Mouse (Mus musculus) megakaryocyte, embryonic 14.5 days (primary cell): Measurements from ENCODE around the gene Rmnd5b.

Experiments used
- FLI1 ChIP-seq: IDR thresholded peaks from 2 replicates; pipeline ENCODE4 v1.6.1; 2012; ENCODE audit warnings: low read length, inconsistent platforms, mixed read lengths
- GATA1 ChIP-seq: IDR thresholded peaks from 3 replicates; pipeline ENCODE4 v1.6.1; 2012; ENCODE audit warnings: mixed read lengths, low read length, inconsistent platforms, borderline replicate concordance

DNA sequence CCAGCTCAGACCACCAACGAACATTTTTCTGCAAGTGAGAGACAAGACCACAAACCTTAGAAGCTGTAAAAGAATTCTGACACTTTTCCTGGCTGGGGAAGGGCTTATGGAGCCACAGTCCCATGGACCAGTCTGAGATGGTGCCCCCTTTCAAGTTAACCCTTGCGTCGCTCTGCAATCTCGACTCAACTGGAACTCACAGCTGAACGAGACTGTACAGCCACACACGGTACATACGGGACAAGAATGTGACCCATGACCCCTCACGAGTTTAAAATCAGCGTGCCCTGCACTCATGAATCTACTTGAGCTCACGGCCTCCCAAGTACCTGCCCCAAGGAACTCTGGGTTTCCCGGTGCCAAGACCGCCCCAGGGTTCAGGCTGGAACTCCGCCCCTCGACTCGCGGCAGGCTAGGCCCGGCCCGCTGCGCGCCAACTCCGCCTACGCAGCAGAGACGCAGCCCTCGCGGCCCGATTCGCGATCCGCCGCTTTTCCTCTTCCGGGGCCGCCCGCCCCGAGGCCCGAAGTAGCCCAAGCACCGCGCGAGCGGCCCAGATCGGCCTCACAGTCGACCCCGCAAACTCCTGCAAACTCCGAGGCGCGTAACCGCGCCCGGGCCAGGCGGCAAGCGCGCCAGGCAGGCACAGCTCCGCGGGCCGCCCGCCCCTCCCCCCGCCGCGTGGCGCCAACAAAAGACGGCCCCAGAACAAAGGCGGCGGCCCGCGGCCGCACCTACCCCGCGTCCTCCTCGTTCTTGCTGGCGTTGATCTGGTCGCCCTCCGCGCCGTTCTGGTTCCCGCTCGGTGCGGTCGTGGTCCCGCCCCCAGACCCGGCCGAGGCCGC lies 29.9 kb downstream of the Rmnd5b start:
- TF ChIP-seq GATA1 (no peak), FLI1 (no peak; the same call in 1 of the 2 replicates)
